9 mouse cellular contexts compared by ENCODE assay signal in genomic region chr5:131537831-131538310, GRCm38 (mm10).
A peak's percentile ranks its signal among the peaks of the same experiment; 100 is the strongest.
DNase-seq lines count a peak whose midpoint lies in the region; ATAC-seq and TF ChIP-seq lines count a peak whose summit lies in the region.
"Had no signal": no experiment of that assay in that cellular context is flagged by ENCODE, and none has a peak within 500 bp of the region (broad histone marks: within the 10 kb centered on the region; RNA-seq: fewer than 3 reads in every experiment).

No protein-coding gene starts in this region.

- peak; percentile 81 for ATAC-seq in forebrain, embryonic 15.5 days (replicated peaks)
- peak; percentile 78 for ATAC-seq in hindbrain, embryonic 13.5 days (ENCODE audit: low FRiP score)
- peak; percentile 76 for ATAC-seq in neural tube, embryonic 12.5 days (ENCODE audit: low FRiP score, low read depth)
- ATAC-seq in activated CD4-positive, CD25-positive, alpha-beta regulatory T cell, adult 4 months: no peak

- H3K4me3 ChIP-seq in forebrain, embryonic 15.5 days: peak overlapping the region; percentile 57
- peak overlapping the region; percentile 93 for H3K4me3 ChIP-seq in hindbrain, embryonic 13.5 days
- H3K4me3 ChIP-seq in neural tube, embryonic 12.5 days: peak overlapping the region; percentile 98

- 0 out of 2 replicates have a peak, but pooled peaks cover 2% of the 10 kb centered on the region for H3K36me3 ChIP-seq in forebrain, embryonic 15.5 days
- H3K36me3 ChIP-seq in hindbrain, embryonic 13.5 days: peaks cover 2% of the 10 kb centered on the region; the same call in 1 of the 2 replicates
- no peaks in the 10 kb centered on the region for H3K36me3 ChIP-seq in neural tube, embryonic 12.5 days

- peaks cover 36% of the 10 kb centered on the region for H3K4me1 ChIP-seq in forebrain, embryonic 15.5 days
- peaks cover 34% of the 10 kb centered on the region for H3K4me1 ChIP-seq in hindbrain, embryonic 13.5 days (replicated peaks)
- H3K4me1 ChIP-seq in neural tube, embryonic 12.5 days: peaks cover 23% of the 10 kb centered on the region

- no peak for TF ChIP-seq CTCF in brain, embryonic 14.5 days (IDR thresholded peaks at IDR 0.05; ENCODE audit: borderline replicate concordance, extremely low read depth, insufficient read depth, insufficient read length)

- intact Hi-C loops in heart, postnatal 25 days (cut with DNase I): loop anchor here (5.0 to 10.0 kb wide), 3 partner anchors 104 to 577 kb away; no protein-coding TSS in a partner anchor

- H3K27ac ChIP-seq in forebrain, embryonic 15.5 days (replicated peaks): peak overlapping the region; percentile 99
- peak overlapping the region; percentile 100 for H3K27ac ChIP-seq in hindbrain, embryonic 13.5 days
- H3K27ac ChIP-seq in neural tube, embryonic 12.5 days: peak overlapping the region; percentile 98

- peak overlapping the region; percentile 73 for H3K4me2 ChIP-seq in forebrain, embryonic 15.5 days (replicated peaks)
- H3K4me2 ChIP-seq in hindbrain, embryonic 13.5 days: peak overlapping the region; percentile 75
- peak overlapping the region; percentile 71 for H3K4me2 ChIP-seq in neural tube, embryonic 12.5 days (replicated peaks)

- WGBS in forebrain, embryonic 15.5 days: under 1% methylated on average over 43 of the region's 48 CpGs
- under 1% methylated on average over 47 of the region's 48 CpGs for WGBS in hindbrain, embryonic 13.5 days
- WGBS in neural tube, embryonic 12.5 days: under 1% methylated on average over 45 of the region's 48 CpGs

- H3K27me3 ChIP-seq in forebrain, embryonic 15.5 days: no peaks in the 10 kb centered on the region
- no peaks in the 10 kb centered on the region for H3K27me3 ChIP-seq in hindbrain, embryonic 13.5 days
- no peaks in the 10 kb centered on the region; the same call in 1 of the 2 replicates for H3K27me3 ChIP-seq in neural tube, embryonic 12.5 days (replicated peaks)
- H3K27me3 ChIP-seq: CH12.LX had no signal

- peak overlapping the region; percentile 87 for H3K9ac ChIP-seq in forebrain, embryonic 15.5 days (replicated peaks)
- H3K9ac ChIP-seq in hindbrain, embryonic 13.5 days: peak overlapping the region; percentile 98
- H3K9ac ChIP-seq in neural tube, embryonic 12.5 days: peak overlapping the region; percentile 98

- peak; percentile 37 for TF ChIP-seq POLR2A in brain, embryonic 14.5 days (IDR thresholded peaks at IDR 0.05; ENCODE audit: borderline replicate concordance, extremely low read depth, insufficient read depth, insufficient read length, poor library complexity, severe bottlenecking)

- peak; percentile 60 to 70 for DNase-seq in heart, adult 18-20 months
- DNase-seq in heart, postnatal 25 days (ENCODE audit: low spot score): no peak
- DNase-seq in brain, embryonic 14.5 days (ENCODE audit: low read depth): peak; percentile 93
- peak; percentile 24 for DNase-seq in liver

- H3K9me3 ChIP-seq in forebrain, embryonic 15.5 days: no peaks in the 10 kb centered on the region
- H3K9me3 ChIP-seq in hindbrain, embryonic 13.5 days: no peaks in the 10 kb centered on the region
- no peaks in the 10 kb centered on the region for H3K9me3 ChIP-seq in neural tube, embryonic 12.5 days
